Mouse (Mus musculus) liver, embryonic 15.5 days (tissue): Measurements from ENCODE around the gene Tmem132c. TPM values are rescaled to one million over a fixed set of nuclear protein-coding genes. Genes with fewer than 3 reads are reported as not detected.
A peak's percentile ranks its signal among the peaks of the same experiment; 100 is the strongest.

Source experiments
- ATAC-seq: fragments of 200-750 bp; cut with Nextera tagmentation; 2 replicates; pipeline ENCODE4 v1.8.0; 2017; ENCODE audit warnings: moderate number of reproducible peaks, mild to moderate bottlenecking, moderate library complexity; ENCODE audit not compliant: insufficient read depth
- H3K27ac ChIP-seq: fragments of 300-500 bp; sonication (generic); replicated peaks from 2 replicates; pipeline ENCODE4 v1.5.1; 2015; ENCODE audit warnings: mild to moderate bottlenecking, inconsistent platforms
- H3K27me3 ChIP-seq: fragments of 300-500 bp; sonication (generic); 2 replicates; pipeline ENCODE4 v1.6.1; 2015; ENCODE audit warnings: mild to moderate bottlenecking, inconsistent platforms
- H3K36me3 ChIP-seq: fragments of 300-500 bp; sonication (generic); replicated peaks from 2 replicates; pipeline ENCODE4 v1.6.1; 2015; ENCODE audit warnings: moderate library complexity, mild to moderate bottlenecking, inconsistent platforms
- H3K4me1 ChIP-seq: fragments of 300-500 bp; sonication (generic); replicated peaks from 2 replicates; pipeline ENCODE4 v1.6.1; 2015; ENCODE audit warnings: inconsistent platforms
- H3K4me2 ChIP-seq: fragments of 300-500 bp; sonication (generic); 2 replicates; pipeline ENCODE4 v1.6.1; 2015; ENCODE audit warnings: moderate library complexity, mild to moderate bottlenecking, inconsistent platforms
- H3K4me3 ChIP-seq: fragments of 300-500 bp; sonication (generic); replicated peaks from 2 replicates; pipeline ENCODE4 v1.5.1; 2015; ENCODE audit warnings: mild to moderate bottlenecking, inconsistent platforms
- H3K9ac ChIP-seq: fragments of 300-500 bp; sonication (generic); 2 replicates; pipeline ENCODE4 v1.6.1; 2015; ENCODE audit warnings: moderate library complexity, mild to moderate bottlenecking, inconsistent platforms
- H3K9me3 ChIP-seq: fragments of 300-500 bp; sonication (generic); replicated peaks from 2 replicates; pipeline ENCODE4 v1.6.1; 2016; ENCODE audit warnings: inconsistent platforms
- WGBS: fragments of 180-500 bp; shearing (Covaris S2); methylation state at CpG from one replicate; pipeline ENCODE4 v1.1.7; 2015; ENCODE audit warnings: mixed read lengths; ENCODE audit not compliant: insufficient replicate concordance; 5-methylcytosine and 5-hydroxymethylcytosine counted together
- polyA plus RNA-seq: library from polyadenylated mRNA; unstranded; fragments of >200 nt; fragmentation: Nextera tagmentation; extraction: Ambion mirVana; gene quantifications from 2 replicates; pipeline ENCODE4 v1.2.1, GENCODE M21; 2015

Tmem132c gene
- polyA plus RNA-seq, 1 experiment from 2014 or later: 0.07 TPM

- 25% methylated on average over 5 of the region's 5 CpGs for WGBS
Observed at GRCm38 (mm10) chr5:127471902-127472301, 230.3 kb downstream of the Tmem132c start.

GRCm38 (mm10) chr5:127473706-127474105, 232.1 kb downstream of the Tmem132c start:
- Histone ChIP-seq H3K27ac (no peak overlapping the region), H3K27me3 (no peaks in the 10 kb centered on the region), H3K9me3 (no peaks in the 10 kb centered on the region), H3K4me3 (no peak overlapping the region), H3K36me3 (no peaks in the 10 kb centered on the region), H3K4me1 (no peaks in the 10 kb centered on the region), H3K9ac (no peak overlapping the region), H3K4me2 (no peak overlapping the region)
- ATAC-seq: no peak
- 28% methylated on average over 2 of the region's 2 CpGs for WGBS

More at GRCm38 (mm10) chr5:127471902-127472301, 230.3 kb downstream of the Tmem132c start:
- no peaks in the 10 kb centered on the region for H3K9me3 ChIP-seq
- no peak overlapping the region for H3K27ac ChIP-seq
- H3K27me3 ChIP-seq: no peaks in the 10 kb centered on the region
- H3K4me1 ChIP-seq: no peaks in the 10 kb centered on the region
- no peak overlapping the region for H3K4me2 ChIP-seq
- ATAC-seq: no peak
- H3K4me3 ChIP-seq: no peak overlapping the region
- H3K9ac ChIP-seq: no peak overlapping the region
- H3K36me3 ChIP-seq: no peaks in the 10 kb centered on the region

- WGBS: 67% methylated on average over 6 of the region's 6 CpGs
- no peak overlapping the region for H3K9ac ChIP-seq
- H3K4me3 ChIP-seq: no peak overlapping the region
- H3K9me3 ChIP-seq: no peaks in the 10 kb centered on the region
- H3K27ac ChIP-seq: no peak overlapping the region
- H3K4me2 ChIP-seq: no peak overlapping the region
- no peak for ATAC-seq
- H3K4me1 ChIP-seq: no peaks in the 10 kb centered on the region
- H3K36me3 ChIP-seq: no peaks in the 10 kb centered on the region
- H3K27me3 ChIP-seq: no peaks in the 10 kb centered on the region
Observed at GRCm38 (mm10) chr5:127474856-127475255, 233.2 kb downstream of the Tmem132c start.

- Histone ChIP-seq H3K36me3 (no peaks in the 10 kb centered on the region), H3K27me3 (no peaks in the 10 kb centered on the region), H3K27ac (no peak overlapping the region), H3K9me3 (no peaks in the 10 kb centered on the region), H3K4me3 (no peak overlapping the region), H3K4me2 (no peak overlapping the region), H3K9ac (no peak overlapping the region), H3K4me1 (no peaks in the 10 kb centered on the region)
- ATAC-seq: no peak
- 38% methylated on average over 9 of the region's 9 CpGs for WGBS
Observed at GRCm38 (mm10) chr5:127477790-127478189, 236.2 kb downstream of the Tmem132c start.

GRCm38 (mm10) chr5:127478322-127478721, 236.7 kb downstream of the Tmem132c start:
- Histone ChIP-seq H3K9me3 (no peaks in the 10 kb centered on the region), H3K4me2 (no peak overlapping the region), H3K4me1 (no peaks in the 10 kb centered on the region), H3K27me3 (no peaks in the 10 kb centered on the region), H3K27ac (no peak overlapping the region), H3K4me3 (no peak overlapping the region), H3K9ac (no peak overlapping the region), H3K36me3 (no peaks in the 10 kb centered on the region)
- ATAC-seq: no peak
- WGBS: 19% methylated on average over 11 of the region's 11 CpGs

- no peaks in the 10 kb centered on the region for H3K36me3 ChIP-seq
- no peak for ATAC-seq
- no peak overlapping the region for H3K4me2 ChIP-seq
- WGBS: 62% methylated on average over 9 of the region's 9 CpGs
- H3K27ac ChIP-seq: no peak overlapping the region
- H3K9ac ChIP-seq: no peak overlapping the region
- no peak overlapping the region for H3K4me3 ChIP-seq
- no peaks in the 10 kb centered on the region for H3K4me1 ChIP-seq
- H3K9me3 ChIP-seq: no peaks in the 10 kb centered on the region
- no peaks in the 10 kb centered on the region for H3K27me3 ChIP-seq
Observed at GRCm38 (mm10) chr5:127480931-127481330, 239.3 kb downstream of the Tmem132c start.

- no peak for ATAC-seq
- Histone ChIP-seq H3K4me1 (no peaks in the 10 kb centered on the region), H3K4me2 (no peak overlapping the region), H3K9me3 (no peaks in the 10 kb centered on the region), H3K27ac (no peak overlapping the region), H3K36me3 (no peaks in the 10 kb centered on the region), H3K4me3 (no peak overlapping the region), H3K9ac (no peak overlapping the region), H3K27me3 (no peaks in the 10 kb centered on the region)
- WGBS: 22% methylated on average over 5 of the region's 5 CpGs
Observed at GRCm38 (mm10) chr5:127481416-127481815, 239.8 kb downstream of the Tmem132c start.

GRCm38 (mm10) chr5:127482342-127482741, 240.7 kb downstream of the Tmem132c start:
- ATAC-seq: no peak
- H3K9me3 ChIP-seq: 0 out of 2 replicates have a peak, but pooled peaks cover under 1% of the 10 kb centered on the region
- 41% methylated on average over 3 of the region's 3 CpGs for WGBS
- no peak overlapping the region for H3K27ac ChIP-seq
- H3K27me3 ChIP-seq: no peaks in the 10 kb centered on the region
- H3K9ac ChIP-seq: no peak overlapping the region
- H3K4me2 ChIP-seq: no peak overlapping the region
- no peaks in the 10 kb centered on the region for H3K4me1 ChIP-seq
- H3K36me3 ChIP-seq: no peaks in the 10 kb centered on the region
- H3K4me3 ChIP-seq: no peak overlapping the region

- no peaks in the 10 kb centered on the region for H3K27me3 ChIP-seq
- no peak overlapping the region for H3K27ac ChIP-seq
- H3K4me3 ChIP-seq: no peak overlapping the region
- ATAC-seq: no peak
- 0 out of 2 replicates have a peak, but pooled peaks cover 5% of the 10 kb centered on the region for H3K9me3 ChIP-seq
- no peak overlapping the region for H3K4me2 ChIP-seq
- H3K36me3 ChIP-seq: no peaks in the 10 kb centered on the region
- no peak overlapping the region for H3K9ac ChIP-seq
- WGBS: 28% methylated on average over 8 of the region's 8 CpGs
- H3K4me1 ChIP-seq: no peaks in the 10 kb centered on the region
Observed at GRCm38 (mm10) chr5:127483955-127484659, 242.5 kb downstream of the Tmem132c start.

- Histone ChIP-seq H3K27ac (no peak overlapping the region), H3K4me2 (peak overlapping the region; percentile 10; the same call in 1 of the 2 replicates), H3K4me1 (no peaks in the 10 kb centered on the region), H3K27me3 (no peaks in the 10 kb centered on the region), H3K4me3 (no peak overlapping the region), H3K9me3 (0 out of 2 replicates have a peak, but pooled peaks cover 5% of the 10 kb centered on the region), H3K9ac (no peak overlapping the region), H3K36me3 (no peaks in the 10 kb centered on the region)
- no peak for ATAC-seq
- WGBS: 9% methylated on average over 13 of the region's 13 CpGs
Observed at GRCm38 (mm10) chr5:127484813-127485486, 243.3 kb downstream of the Tmem132c start.

GRCm38 (mm10) chr5:127487190-127487589, 245.6 kb downstream of the Tmem132c start:
- no peak overlapping the region for H3K27ac ChIP-seq
- 66% methylated on average over 6 of the region's 6 CpGs for WGBS

More at GRCm38 (mm10) chr5:127487190-127487589, 245.6 kb downstream of the Tmem132c start:
- no peak overlapping the region for H3K9ac ChIP-seq
- no peaks in the 10 kb centered on the region for H3K36me3 ChIP-seq
- no peak overlapping the region for H3K4me2 ChIP-seq
- no peak overlapping the region for H3K4me3 ChIP-seq
- H3K4me1 ChIP-seq: no peaks in the 10 kb centered on the region
- no peak for ATAC-seq
- no peaks in the 10 kb centered on the region for H3K27me3 ChIP-seq
- 0 out of 2 replicates have a peak, but pooled peaks cover 5% of the 10 kb centered on the region for H3K9me3 ChIP-seq
